21 mouse cellular contexts compared by ENCODE assay signal in genomic region chr3:27063399-27064260, GRCm38 (mm10).
DNase-seq lines count a peak whose midpoint lies in the region; ATAC-seq and TF ChIP-seq lines count a peak whose summit lies in the region.
"Had no signal": no experiment of that assay in that cellular context is flagged by ENCODE, and none has a peak within 500 bp of the region (broad histone marks: within the 10 kb centered on the region; RNA-seq: fewer than 3 reads in every experiment).

No protein-coding gene starts in this region.

- peak; percentile 34; the same call in 1 of the 2 replicates for ATAC-seq in forebrain, postnatal 0 days
- ATAC-seq in forebrain, embryonic 16.5 days, result no peak
- 0 out of 2 replicates have a peak, but pooled peaks have one; percentile 13 for ATAC-seq in neural tube, embryonic 12.5 days (ENCODE audit: low FRiP score, low read depth)
- ATAC-seq: activated CD4-positive, CD25-positive, alpha-beta regulatory T cell, adult 4 months; inflammation-experienced regulatory T-cells, adult 6 months; intestine, postnatal 0 days had no signal

- H3K27me3 ChIP-seq in forebrain, postnatal 0 days (ENCODE audit: insufficient read depth, low read length), result no peaks in the 10 kb centered on the region
- H3K27me3 ChIP-seq in forebrain, embryonic 16.5 days (replicated peaks; ENCODE audit: control insufficient read depth, insufficient read depth, low read length), result no peaks in the 10 kb centered on the region
- no peaks in the 10 kb centered on the region for H3K27me3 ChIP-seq in neural tube, embryonic 12.5 days (replicated peaks)
- H3K27me3 ChIP-seq: embryonic facial prominence, embryonic 12.5 days; forebrain, embryonic 12.5 days; heart, embryonic 12.5 days; hindbrain, embryonic 15.5 days had no signal

- H3K36me3 ChIP-seq in forebrain, postnatal 0 days (ENCODE audit: insufficient read depth), result no peaks in the 10 kb centered on the region
- H3K36me3 ChIP-seq in forebrain, embryonic 16.5 days (ENCODE audit: control insufficient read depth, insufficient read depth), result no peaks in the 10 kb centered on the region
- no peaks in the 10 kb centered on the region for H3K36me3 ChIP-seq in neural tube, embryonic 12.5 days
- H3K36me3 ChIP-seq in ES-E14 (ENCODE audit: control insufficient read depth, insufficient read depth, low read length, poor library complexity, severe bottlenecking), result no peaks in the 10 kb centered on the region
- H3K36me3 ChIP-seq: embryonic facial prominence, embryonic 12.5 days; forebrain, embryonic 12.5 days; heart, embryonic 12.5 days; hindbrain, embryonic 15.5 days had no signal

- no peak for DNase-seq in forebrain, postnatal 0 days
- no peak for DNase-seq in neural tube, embryonic 10.5 days (ENCODE audit: extremely low spot score, low spot score)
- peak; percentile 68 for DNase-seq in ES-E14 (ENCODE audit: low read depth, low spot score)
- DNase-seq in brain, embryonic 14.5 days (ENCODE audit: low read depth), result peak; percentile 35
- DNase-seq in gastrocnemius, adult 18-20 months (ENCODE audit: low spot score), result no peak
- DNase-seq in frontal cortex, postnatal 10 days (ENCODE audit: low spot score in 2 of 2), result no peak
- DNase-seq: adrenal gland, postnatal 25 days; cerebellum, adult 8-10 months; cerebellum, postnatal 14 days; gastrocnemius, postnatal 14 days; heart, postnatal 36 days; kidney, adult 8-10 months had no signal

- H3K4me3 ChIP-seq in forebrain, postnatal 0 days (ENCODE audit: low read depth, low read length), result no peak overlapping the region
- no peak overlapping the region for H3K4me3 ChIP-seq in forebrain, embryonic 16.5 days (replicated peaks; ENCODE audit: low read length)
- H3K4me3 ChIP-seq in neural tube, embryonic 12.5 days, result no peak overlapping the region
- H3K4me3 ChIP-seq in ES-E14 (ENCODE audit: insufficient read depth in 1 of 2, low read depth in 1 of 2, low read length in 2 of 2, poor library complexity in 1 of 2, severe bottlenecking in 1 of 2), result peak overlapping the region; percentile 30 to 34; a peak in 3 of 4 replicates
- H3K4me3 ChIP-seq: embryonic facial prominence, embryonic 12.5 days; forebrain, embryonic 12.5 days; heart, embryonic 12.5 days; hindbrain, embryonic 15.5 days had no signal

- in situ Hi-C loops in ES-E14 (cut with MboI; ENCODE audit: low sequenced_read_pairs in 2 of 2, unreplicated experiment in 2 of 2), result no loop called here

- H3K27ac ChIP-seq in forebrain, postnatal 0 days (ENCODE audit: low read depth, low read length), result no peak overlapping the region
- H3K27ac ChIP-seq in forebrain, embryonic 16.5 days (ENCODE audit: low read length), result no peak overlapping the region
- H3K27ac ChIP-seq in neural tube, embryonic 12.5 days, result no peak overlapping the region
- H3K27ac ChIP-seq in ES-E14 (ENCODE audit: insufficient read depth, low read depth, low read length, poor library complexity, severe bottlenecking), result peak overlapping the region; percentile 99
- H3K27ac ChIP-seq: embryonic facial prominence, embryonic 12.5 days; forebrain, embryonic 12.5 days; hindbrain, embryonic 15.5 days had no signal

- no peaks in the 10 kb centered on the region for H3K9me3 ChIP-seq in forebrain, postnatal 0 days (ENCODE audit: low read length)
- H3K9me3 ChIP-seq in forebrain, embryonic 16.5 days (ENCODE audit: control insufficient read depth, low read length), result no peaks in the 10 kb centered on the region
- H3K9me3 ChIP-seq in neural tube, embryonic 12.5 days, result 0 out of 2 replicates have a peak, but pooled peaks cover 6% of the 10 kb centered on the region
- no peaks in the 10 kb centered on the region for H3K9me3 ChIP-seq in ES-E14 (ENCODE audit: control insufficient read depth, insufficient read depth, low read depth, low read length)
- H3K9me3 ChIP-seq: embryonic facial prominence, embryonic 12.5 days; forebrain, embryonic 12.5 days; heart, embryonic 12.5 days; hindbrain, embryonic 15.5 days had no signal

- TF ChIP-seq POLR2A in brain, embryonic 14.5 days (IDR thresholded peaks at IDR 0.05; ENCODE audit: borderline replicate concordance, extremely low read depth, insufficient read depth, insufficient read length, poor library complexity, severe bottlenecking), result no peak

- H3K9ac ChIP-seq in forebrain, postnatal 0 days, result no peak overlapping the region
- H3K9ac ChIP-seq in forebrain, embryonic 16.5 days (replicated peaks; ENCODE audit: low read depth, low read length), result no peak overlapping the region
- no peak overlapping the region for H3K9ac ChIP-seq in neural tube, embryonic 12.5 days
- H3K9ac ChIP-seq in ES-E14 (ENCODE audit: insufficient read depth, low read depth, low read length, poor library complexity, severe bottlenecking), result no peak overlapping the region; the same call in 1 of the 2 replicates
- H3K9ac ChIP-seq: embryonic facial prominence, embryonic 12.5 days; forebrain, embryonic 12.5 days; heart, embryonic 12.5 days; hindbrain, embryonic 15.5 days had no signal

- H3K4me1 ChIP-seq in forebrain, postnatal 0 days (ENCODE audit: insufficient read depth), result no peaks in the 10 kb centered on the region; the same call in 1 of the 2 replicates
- H3K4me1 ChIP-seq in forebrain, embryonic 16.5 days (replicated peaks; ENCODE audit: control insufficient read depth, insufficient read depth, low read length), result peaks cover 12% of the 10 kb centered on the region; the same call in 1 of the 2 replicates
- H3K4me1 ChIP-seq in neural tube, embryonic 12.5 days, result no peaks in the 10 kb centered on the region
- peaks cover 29 to 30% of the 10 kb centered on the region in 2 experiments for H3K4me1 ChIP-seq in ES-E14 (ENCODE audit: control insufficient read depth in 2 of 2, insufficient read depth in 2 of 2, low read length in 2 of 2, poor library complexity in 1 of 2)
- H3K4me1 ChIP-seq: embryonic facial prominence, embryonic 12.5 days; heart, embryonic 12.5 days had no signal

- H3K4me2 ChIP-seq in forebrain, postnatal 0 days (ENCODE audit: low read depth), result no peak overlapping the region
- H3K4me2 ChIP-seq in forebrain, embryonic 16.5 days (ENCODE audit: low read length), result no peak overlapping the region
- H3K4me2 ChIP-seq in neural tube, embryonic 12.5 days (replicated peaks), result no peak overlapping the region
- H3K4me2 ChIP-seq: embryonic facial prominence, embryonic 12.5 days; forebrain, embryonic 12.5 days; heart, embryonic 12.5 days; hindbrain, embryonic 15.5 days had no signal

- TF ChIP-seq CTCF in forebrain, postnatal 0 days (IDR thresholded peaks at IDR 0.05; ENCODE audit: low read depth), result no peak
- TF ChIP-seq CTCF in brain, embryonic 14.5 days (IDR thresholded peaks at IDR 0.05; ENCODE audit: borderline replicate concordance, extremely low read depth, insufficient read depth, insufficient read length), result no peak

- WGBS in forebrain, postnatal 0 days, result 67% methylated on average over 11 of the region's 11 CpGs
- WGBS in forebrain, embryonic 16.5 days, result 62% methylated on average over 11 of the region's 11 CpGs
- 68% methylated on average over 11 of the region's 11 CpGs for WGBS in neural tube, embryonic 12.5 days

TF ChIP-seq in ES-E14, 5 proteins besides CTCF, POLR2A, EP300 and RAD21:
- TF ChIP-seq CHD2 (IDR thresholded peaks at IDR 0.05; ENCODE audit: low read depth, low read length) (0 out of 2 replicates have a peak, but pooled peaks have one; percentile 50), MAFK (IDR thresholded peaks at IDR 0.05; ENCODE audit: insufficient read depth, low read depth, low read length) (no peak), ZNF384 (IDR thresholded peaks at IDR 0.05; ENCODE audit: low read depth, low read length) (no peak), ZC3H11A (IDR thresholded peaks at IDR 0.05; ENCODE audit: borderline replicate concordance, low read depth, low read length) (no peak), HCFC1 (IDR thresholded peaks at IDR 0.05; ENCODE audit: borderline replicate concordance, insufficient read depth, low read length) (no peak)
TF ChIP-seq in ES-E14: peak in this region for 1.

Comparison
In these comparisons a context has a peak if more than half of its experiments do, and no peak if none do; other contexts are left out.
1. DNase-seq: peak in ES-E14 (single experiment) and brain, embryonic 14.5 days (single experiment); none in forebrain, postnatal 0 days (single experiment), neural tube, embryonic 10.5 days (single experiment), gastrocnemius, adult 18-20 months (single experiment) and frontal cortex, postnatal 10 days (0 of 2).
2. H3K4me3 ChIP-seq: peak in ES-E14 (2 of 2); none in forebrain, postnatal 0 days (single experiment), forebrain, embryonic 16.5 days (single experiment) and neural tube, embryonic 12.5 days (single experiment).